Mouse (Mus musculus) testis, adult 2 months (tissue): Measurements from ENCODE around the gene Cep295nl. TPM values are rescaled to one million over a fixed set of nuclear protein-coding genes. Genes with fewer than 3 reads are reported as not detected.
"Not testable (repeated sequence)": the region's sequence is repeated elsewhere in the genome, so short reads cannot be mapped to it uniquely, and the experiment has no call there.

Source experiments
- H3K27ac ChIP-seq: fragments of 200-500 bp; 2 replicates; pipeline ENCODE4 v1.5.1; 2012; ENCODE audit warnings: low read depth, low read length; ENCODE audit not compliant: control insufficient read depth, insufficient read depth
- H3K27me3 ChIP-seq: fragments of 200-500 bp; 2 replicates; pipeline ENCODE4 v1.6.1; 2012; ENCODE audit warnings: mild to moderate bottlenecking, low read length, moderate library complexity; ENCODE audit not compliant: control insufficient read depth, insufficient read depth
- H3K36me3 ChIP-seq: fragments of 200-500 bp; 2 replicates; pipeline ENCODE4 v1.6.1; 2012; ENCODE audit warnings: mild to moderate bottlenecking, low read length; ENCODE audit not compliant: control insufficient read depth, insufficient read depth
- H3K4me1 ChIP-seq: fragments of 200-500 bp; 2 replicates; pipeline ENCODE4 v1.6.1; 2012; ENCODE audit warnings: low read length; ENCODE audit not compliant: control insufficient read depth, insufficient read depth
- H3K4me3 ChIP-seq: fragments of 200-500 bp; 2 replicates; pipeline ENCODE4 v1.5.1; 2012; ENCODE audit warnings: low read depth, mild to moderate bottlenecking, low read length, moderate library complexity, mixed read lengths; ENCODE audit not compliant: control insufficient read depth
- CTCF ChIP-seq: fragments of 200-500 bp; IDR thresholded peaks from 2 replicates; pipeline ENCODE4 v1.5.1; 2012; ENCODE audit warnings: low read depth, mild to moderate bottlenecking, inconsistent platforms, low read length, moderate library complexity; ENCODE audit not compliant: control insufficient read depth, insufficient read depth, insufficient replicate concordance
- POLR2A ChIP-seq: fragments of 200-500 bp; IDR thresholded peaks from 2 replicates; pipeline ENCODE4 v1.6.1; 2012; ENCODE audit warnings: low read depth, mild to moderate bottlenecking, inconsistent platforms, low read length, moderate library complexity; ENCODE audit not compliant: control insufficient read depth
- polyA plus RNA-seq: library from polyadenylated mRNA; depleted of rRNA; stranded (reverse); fragments of >200 nt; gene quantifications from 2 replicates; pipeline ENCODE4 v1.2.3, GENCODE M21; 2012; rRNA removed

Cep295nl gene
- 274 and 283 TPM in 2 replicates for polyA plus RNA-seq

DNA sequence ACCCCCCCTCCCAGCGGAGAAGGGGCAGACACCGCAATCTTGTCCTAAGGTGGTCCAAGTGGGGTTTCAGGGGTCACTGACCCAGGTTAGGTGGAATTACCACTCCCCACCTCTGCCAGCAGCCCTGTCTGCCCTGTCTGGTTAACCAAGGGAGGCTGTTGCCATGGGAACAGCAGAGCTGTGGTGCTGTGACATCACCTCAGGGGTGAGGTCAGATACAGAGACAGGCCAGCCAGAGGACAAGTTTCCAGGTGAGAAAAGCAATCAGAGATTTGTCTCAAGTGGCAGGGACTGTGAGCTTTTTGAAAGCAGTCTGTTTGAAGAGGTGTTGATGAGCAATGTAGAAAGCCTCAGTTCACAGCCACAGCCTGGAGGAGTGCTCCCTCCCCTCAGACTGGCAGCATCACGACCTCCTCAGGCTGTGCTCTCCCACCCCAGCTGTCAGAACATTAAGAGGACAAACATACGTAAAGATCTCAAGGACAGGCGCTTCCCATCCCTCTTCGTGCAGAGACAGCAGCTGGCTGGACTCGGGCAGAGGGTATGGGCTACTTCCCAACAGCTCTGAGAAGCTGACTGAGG lies at the start of gene Cep295nl:
TSS of gene Cep295nl (minus strand) at position 101 of the 582 bp plus-strand sequence.
- peaks cover 3% of the 10 kb centered on the region for H3K4me1 ChIP-seq
- TF ChIP-seq POLR2A (peak; percentile 79; the same call in 1 of the 2 replicates), CTCF (no peak)
- H3K27ac ChIP-seq = no peak within 1 kb of the TSS; the same call in 1 of the 2 replicates
- no peaks in the 10 kb centered on the region for H3K36me3 ChIP-seq
- peak within 1 kb of the TSS; percentile 91 for H3K4me3 ChIP-seq
- H3K27me3 ChIP-seq = no peaks in the 10 kb centered on the region

DNA sequence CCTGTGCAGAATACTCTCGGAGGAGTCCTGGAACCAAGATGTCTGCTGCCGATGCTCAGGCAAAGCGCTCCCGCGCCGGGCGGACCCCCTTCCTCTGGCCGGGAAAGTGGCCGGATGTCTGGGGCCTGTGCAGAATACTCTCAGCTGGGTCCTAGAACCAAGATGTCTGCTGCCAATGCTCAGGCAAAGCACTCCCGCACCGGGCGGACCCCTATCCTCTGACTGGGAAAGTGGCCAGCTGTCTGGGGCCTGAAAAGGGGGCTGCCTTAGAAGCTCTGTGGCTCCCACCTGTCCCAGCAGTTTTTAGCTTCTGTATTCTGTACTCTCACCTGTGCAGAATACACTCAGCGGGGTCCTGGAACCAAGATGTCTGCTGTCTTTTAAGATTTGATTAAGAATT lies 45.5 kb upstream of the Cep295nl start:
- H3K4me3 ChIP-seq, H3K27me3 ChIP-seq, H3K36me3 ChIP-seq, H3K27ac ChIP-seq: not testable (repeated sequence)
- peaks cover 12% of the 10 kb centered on the region for H3K4me1 ChIP-seq

DNA sequence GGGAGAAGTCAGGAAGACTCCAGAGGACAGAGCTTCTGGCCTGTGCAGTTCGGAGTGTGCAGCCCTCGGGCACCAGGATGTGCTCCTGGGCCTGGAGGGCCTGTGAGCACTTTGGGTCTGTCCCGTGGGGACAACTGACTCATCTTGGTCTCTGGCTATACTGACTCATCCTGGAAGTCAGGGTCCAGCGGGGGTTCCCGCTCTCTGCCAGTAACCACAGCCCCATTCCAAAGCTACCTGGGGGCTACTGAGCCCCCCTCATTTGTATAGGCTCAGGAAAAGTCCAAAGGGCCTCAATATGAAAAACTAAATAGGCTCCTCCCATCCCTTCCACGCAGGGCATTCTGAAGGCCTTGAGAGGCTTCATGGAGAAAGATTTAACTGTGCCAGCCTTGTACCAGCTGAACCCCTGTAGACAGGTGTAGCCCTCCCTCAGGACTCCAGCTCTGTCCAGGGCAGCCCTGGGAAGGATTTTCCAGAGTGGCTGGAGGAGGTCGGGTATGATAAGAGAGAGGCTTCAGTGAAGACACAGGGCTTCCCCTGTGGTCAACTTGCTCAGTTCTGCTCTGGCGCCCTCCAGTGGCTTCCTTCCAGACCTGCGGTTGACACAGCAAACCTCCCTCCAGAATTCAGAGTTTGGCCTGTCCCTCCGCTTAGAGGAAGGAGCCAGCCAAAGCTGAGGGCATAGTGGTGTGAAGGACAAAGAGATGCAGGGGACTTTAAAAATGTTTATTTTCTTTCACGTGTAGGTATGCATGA lies 37.1 kb upstream of the Cep295nl start:
- Histone ChIP-seq H3K4me1 (peaks cover 4% of the 10 kb centered on the region), H3K27me3 (no peaks in the 10 kb centered on the region), H3K36me3 (no peaks in the 10 kb centered on the region), H3K27ac (no peak overlapping the region), H3K4me3 (no peak overlapping the region)
- TF ChIP-seq POLR2A (no peak), CTCF (peak; percentile 79; the same call in 1 of the 2 replicates)

DNA sequence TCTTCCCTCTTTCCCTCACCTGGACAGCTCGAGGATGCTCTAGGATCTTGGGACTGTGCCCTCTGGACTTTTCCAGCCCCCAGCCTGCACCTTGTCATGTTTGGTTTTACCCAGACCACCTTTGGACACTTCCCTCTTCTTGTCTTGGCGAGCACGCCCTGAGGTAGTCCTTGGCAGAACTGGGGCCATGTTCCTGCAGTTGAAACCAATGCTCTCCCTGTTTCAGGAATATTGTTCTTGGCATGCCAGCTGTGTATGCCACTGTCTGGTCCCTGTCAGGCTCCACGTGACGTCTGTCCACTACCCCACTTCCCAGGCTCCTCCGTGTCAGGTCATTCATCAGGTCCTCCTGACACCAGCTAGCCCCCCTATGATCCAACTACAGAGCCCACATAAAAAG lies 36.4 kb upstream of the Cep295nl start:
- Histone ChIP-seq H3K27ac (no peak overlapping the region), H3K4me1 (peaks cover 4% of the 10 kb centered on the region), H3K36me3 (no peaks in the 10 kb centered on the region), H3K27me3 (no peaks in the 10 kb centered on the region), H3K4me3 (no peak overlapping the region)
- TF ChIP-seq POLR2A (no peak), CTCF (no peak)

DNA sequence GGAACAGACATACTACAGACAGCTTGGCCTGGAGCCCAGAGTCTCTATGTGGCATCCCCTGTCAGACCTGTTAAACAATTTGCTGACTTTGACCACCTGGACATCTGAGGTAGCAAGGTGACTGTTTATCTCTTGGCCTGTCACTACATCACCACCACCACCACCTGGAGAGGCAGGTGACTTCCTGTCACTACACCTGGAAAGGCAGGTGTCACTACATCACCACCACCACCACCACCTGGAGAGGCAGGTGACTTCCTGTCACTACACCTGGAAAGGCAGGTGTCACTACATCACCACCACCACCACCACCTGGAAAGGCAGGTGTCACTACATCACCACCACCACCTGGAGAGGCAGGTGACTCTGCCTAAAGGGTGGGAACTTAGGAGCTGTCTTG lies 34.0 kb upstream of the Cep295nl start:
- H3K4me1 ChIP-seq = not testable (repeated sequence)

DNA sequence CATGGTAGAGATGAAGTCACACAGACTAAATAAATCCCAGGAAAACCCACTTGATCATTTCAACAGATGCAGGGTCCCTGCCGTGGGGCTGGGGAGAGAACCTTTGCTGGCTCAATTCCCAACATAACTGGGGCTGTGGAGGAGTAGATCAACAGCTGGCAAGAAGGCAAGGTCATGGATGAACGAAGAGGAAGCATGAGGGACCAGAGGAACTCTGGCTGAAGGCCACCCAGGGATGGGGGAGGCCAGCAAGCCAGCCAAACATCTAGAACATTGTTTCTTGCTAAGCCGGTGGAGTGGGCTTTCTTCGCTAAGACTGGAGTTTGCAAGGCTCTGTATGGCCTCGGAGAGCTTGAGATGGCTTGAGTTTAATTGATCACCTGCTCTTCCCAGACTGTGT lies 33.6 kb upstream of the Cep295nl start:
- H3K4me1 ChIP-seq = peaks cover 4% of the 10 kb centered on the region
- no peaks in the 10 kb centered on the region for H3K36me3 ChIP-seq
- H3K4me3 ChIP-seq = no peak overlapping the region
- H3K27me3 ChIP-seq = no peaks in the 10 kb centered on the region
- TF ChIP-seq POLR2A (no peak), CTCF (no peak)
- no peak overlapping the region for H3K27ac ChIP-seq

More for the DNA sequence above, 34.0 kb upstream of the Cep295nl start:
- H3K4me3 ChIP-seq, H3K27me3 ChIP-seq, H3K36me3 ChIP-seq, H3K27ac ChIP-seq: not testable (repeated sequence)

DNA sequence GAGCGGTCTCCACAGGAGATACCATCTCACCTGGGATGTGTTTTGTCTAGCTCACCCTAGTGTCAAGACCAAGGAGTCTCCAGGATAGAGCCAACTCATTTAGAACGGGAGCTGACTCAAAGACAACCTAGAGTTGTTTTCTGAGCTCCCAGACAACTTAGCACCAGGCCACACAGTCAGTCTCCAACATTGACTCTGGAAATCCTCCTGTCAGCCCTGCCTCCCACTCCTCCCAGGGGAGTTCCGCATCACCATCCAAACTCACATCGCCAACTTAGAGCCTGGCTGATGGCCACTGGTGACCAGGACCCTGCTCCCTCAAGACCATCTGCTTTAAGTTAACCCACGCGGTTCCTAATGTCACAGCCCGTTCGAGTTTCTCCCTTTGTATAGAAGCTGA lies 33.2 kb upstream of the Cep295nl start:
- H3K27me3 ChIP-seq = no peaks in the 10 kb centered on the region
- peaks cover 4% of the 10 kb centered on the region for H3K4me1 ChIP-seq
- H3K36me3 ChIP-seq = no peaks in the 10 kb centered on the region
- H3K27ac ChIP-seq = no peak overlapping the region
- H3K4me3 ChIP-seq = no peak overlapping the region
- no peak for TF ChIP-seq CTCF
- TF ChIP-seq POLR2A = no peak
